Mouse (Mus musculus) lung, postnatal 0 days (tissue): Measurements from ENCODE around the gene Hpse2.

ENCODE experiments used
- CTCF ChIP-seq: IDR thresholded peaks from 2 replicates; pipeline ENCODE4 v1.5.1; 2016; ENCODE audit warnings: antibody characterized with exemption, mild to moderate bottlenecking
- EP300 ChIP-seq: IDR thresholded peaks from 2 replicates; pipeline ENCODE4 v1.6.1; 2016; ENCODE audit warnings: antibody characterized with exemption, mild to moderate bottlenecking, control low read depth

- TF ChIP-seq CTCF (no peak), EP300 (no peak)
Measured at GRCm38 (mm10) chr19:42965171-42965570, 423.0 kb downstream of the Hpse2 start.
